Mouse (Mus musculus) embryonic fibroblast, embryonic 13.5 days (primary cell): ENCODE measurements at regions not wholly inside any gene's neighbourhood (a gene's known extent, or its start where the extent isn't known, plus 50 kb on each side); places are given as distances from the start of the nearest gene placed in this dataset.

Experiments used
- CTCF ChIP-seq: IDR thresholded peaks from 2 replicates; pipeline ENCODE4 v1.5.1; 2011; ENCODE audit warnings: mild to moderate bottlenecking, control low read depth, low read length, moderate library complexity, borderline replicate concordance; ENCODE audit not compliant: insufficient read depth
- POLR2A ChIP-seq: IDR thresholded peaks from 2 replicates; pipeline ENCODE4 v1.6.1; 2011; ENCODE audit warnings: low read depth, mild to moderate bottlenecking, control low read depth, low read length, moderate library complexity

DNA sequence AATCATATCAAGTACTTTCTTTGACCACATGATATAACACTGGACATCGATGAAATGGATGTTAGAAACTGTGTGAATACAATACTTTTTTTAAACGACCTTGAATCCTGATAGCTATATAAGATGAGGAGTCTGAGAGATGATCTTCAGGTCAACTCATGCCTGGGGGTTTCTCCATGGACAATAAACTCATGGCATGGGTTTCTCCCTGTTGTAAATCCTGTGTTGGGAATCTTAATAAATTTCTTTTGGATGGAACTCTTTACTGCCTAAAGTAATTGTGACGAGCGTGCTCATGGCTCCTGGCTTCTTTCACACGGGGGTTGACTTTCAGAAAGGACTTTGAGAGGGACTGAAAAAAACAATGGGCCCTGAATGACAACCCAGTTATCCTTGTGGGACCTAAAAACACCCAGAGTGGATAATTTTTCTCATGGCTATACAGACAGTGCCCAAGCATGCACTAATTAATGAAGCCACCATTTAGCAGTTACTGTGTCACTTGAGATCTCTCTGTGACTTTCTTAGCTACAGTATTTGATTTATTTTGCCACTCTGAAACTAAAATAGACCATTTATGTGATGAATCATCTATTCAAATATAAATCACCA, 167.2 kb upstream of the Gimd1 start:
- no peak for TF ChIP-seq CTCF
- no peak for TF ChIP-seq POLR2A
